Mouse (Mus musculus) CD4-positive, CD25-positive, alpha-beta regulatory T cell, adult 4 months (primary cell): ENCODE data around the gene Sertad4. TPM values are rescaled to one million over a fixed set of nuclear protein-coding genes. Genes with fewer than 3 reads are reported as not detected.

ENCODE experiments used
- ATAC-seq: one replicate; pipeline ENCODE4 v1.8.0; 2017
- polyA plus RNA-seq, 2 experiments: library from polyadenylated mRNA; unstranded; fragments of 100-300 nt; shearing (Covaris generic); gene quantifications; one replicate each; pipeline ENCODE4 v1.2.1; 2017

Gene Sertad4
- polyA plus RNA-seq, 2 experiments from 2014 or later = not detected

DNA sequence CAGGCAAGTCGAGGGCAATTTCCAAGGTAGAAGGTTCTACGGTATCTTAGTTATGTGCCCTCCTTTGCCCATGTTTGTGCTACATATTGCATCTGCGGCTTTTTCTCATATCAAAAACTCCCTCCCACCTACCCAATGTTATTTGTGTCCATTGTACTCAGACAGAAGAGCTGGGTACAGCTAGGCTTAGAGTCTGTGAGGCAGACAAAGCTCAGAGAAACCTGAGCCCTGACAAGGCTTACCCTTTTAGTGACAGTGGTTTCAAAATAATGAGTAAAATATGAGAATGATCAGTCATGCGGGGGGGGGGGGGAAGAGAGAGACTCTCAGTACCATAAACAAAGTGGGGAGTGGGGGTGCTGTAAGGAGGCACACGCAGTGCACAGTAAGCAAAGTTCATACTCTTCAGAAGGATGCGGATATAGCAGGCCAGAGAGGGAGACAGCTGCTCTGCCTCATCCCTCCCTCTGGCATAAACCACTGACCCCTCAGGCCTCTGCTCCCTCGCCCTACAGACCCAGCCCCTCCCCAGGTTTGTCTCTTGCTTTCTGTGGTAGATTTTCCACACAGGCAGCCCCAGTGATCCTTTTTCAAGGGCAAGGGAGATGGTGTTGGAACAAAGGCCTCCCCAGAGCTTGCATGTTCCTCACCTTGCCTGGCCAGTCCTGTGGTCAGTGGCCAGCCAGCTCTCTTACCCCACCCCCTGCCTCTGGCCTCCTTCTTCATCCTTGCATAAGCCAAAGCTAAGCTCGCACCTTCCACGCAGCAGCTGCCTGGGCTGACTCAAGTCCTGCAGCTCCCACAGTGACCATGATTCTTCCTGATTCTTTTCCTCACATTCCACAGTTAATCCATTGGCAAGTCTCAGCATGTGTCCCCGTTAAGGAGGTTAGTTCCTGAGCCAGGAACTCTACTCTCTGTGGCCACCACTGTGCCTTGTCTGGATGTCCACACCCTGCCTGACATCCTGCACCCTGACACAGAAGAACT lies 49.1 kb downstream of the Sertad4 start:
- ATAC-seq = no peak

DNA sequence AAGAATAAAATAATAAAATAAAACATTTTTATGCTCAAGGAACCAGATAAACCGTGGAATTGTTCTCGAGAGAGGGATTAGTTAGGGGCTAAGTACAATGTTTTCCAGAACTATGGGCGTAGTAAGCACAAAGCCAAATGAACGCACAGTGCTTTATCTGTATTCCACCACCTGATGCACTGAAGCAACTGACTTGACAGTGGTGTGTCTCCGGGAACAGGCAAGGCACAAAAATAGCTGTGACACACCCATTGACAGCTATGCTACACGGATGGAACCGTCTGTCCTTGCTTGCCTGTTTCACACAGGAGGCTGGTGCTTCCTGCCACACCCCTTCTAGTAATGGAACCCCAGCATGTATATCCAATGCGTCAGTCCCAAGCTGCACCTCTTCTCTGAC lies 55.2 kb downstream of the Sertad4 start:
- no peak for ATAC-seq

DNA sequence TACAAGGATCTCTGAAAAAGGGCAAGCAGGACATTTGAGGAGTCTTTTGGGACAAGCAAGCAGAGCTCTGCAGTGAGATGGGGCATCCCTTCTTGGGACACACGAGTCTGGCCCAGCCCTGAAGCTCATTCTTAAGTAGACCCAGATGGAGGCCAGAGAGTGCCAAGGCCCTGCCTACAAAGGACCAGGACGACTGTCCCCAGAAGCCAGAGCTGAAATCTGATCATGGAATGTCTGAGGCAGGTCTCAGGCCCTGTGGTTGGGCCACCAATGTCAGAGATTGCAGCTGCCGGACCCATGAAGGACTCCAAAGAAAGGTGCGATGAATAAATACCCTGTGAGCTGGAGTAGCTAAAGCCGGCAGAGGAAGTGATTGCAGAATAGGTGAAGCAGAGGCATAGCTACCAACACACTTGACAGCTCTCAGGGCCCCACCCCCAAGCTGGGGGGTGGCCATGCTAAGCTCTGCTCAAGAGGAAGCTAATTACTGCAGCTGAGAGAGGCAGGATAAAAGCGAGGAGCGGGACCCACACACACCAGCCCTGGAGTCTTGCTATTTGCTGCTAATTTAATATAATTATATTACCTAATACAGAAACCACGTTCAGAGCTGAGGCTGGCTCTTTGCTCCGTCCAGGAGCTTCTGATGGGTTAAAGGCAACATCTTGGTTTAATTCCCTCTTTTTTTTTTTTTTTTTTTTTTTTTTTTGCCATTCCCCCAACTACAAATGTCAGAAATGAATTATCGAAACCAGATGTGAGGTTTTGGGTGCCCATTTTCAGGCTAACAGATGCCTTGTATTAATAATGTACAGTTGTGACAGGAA lies 56.2 kb downstream of the Sertad4 start:
- ATAC-seq = no peak

DNA sequence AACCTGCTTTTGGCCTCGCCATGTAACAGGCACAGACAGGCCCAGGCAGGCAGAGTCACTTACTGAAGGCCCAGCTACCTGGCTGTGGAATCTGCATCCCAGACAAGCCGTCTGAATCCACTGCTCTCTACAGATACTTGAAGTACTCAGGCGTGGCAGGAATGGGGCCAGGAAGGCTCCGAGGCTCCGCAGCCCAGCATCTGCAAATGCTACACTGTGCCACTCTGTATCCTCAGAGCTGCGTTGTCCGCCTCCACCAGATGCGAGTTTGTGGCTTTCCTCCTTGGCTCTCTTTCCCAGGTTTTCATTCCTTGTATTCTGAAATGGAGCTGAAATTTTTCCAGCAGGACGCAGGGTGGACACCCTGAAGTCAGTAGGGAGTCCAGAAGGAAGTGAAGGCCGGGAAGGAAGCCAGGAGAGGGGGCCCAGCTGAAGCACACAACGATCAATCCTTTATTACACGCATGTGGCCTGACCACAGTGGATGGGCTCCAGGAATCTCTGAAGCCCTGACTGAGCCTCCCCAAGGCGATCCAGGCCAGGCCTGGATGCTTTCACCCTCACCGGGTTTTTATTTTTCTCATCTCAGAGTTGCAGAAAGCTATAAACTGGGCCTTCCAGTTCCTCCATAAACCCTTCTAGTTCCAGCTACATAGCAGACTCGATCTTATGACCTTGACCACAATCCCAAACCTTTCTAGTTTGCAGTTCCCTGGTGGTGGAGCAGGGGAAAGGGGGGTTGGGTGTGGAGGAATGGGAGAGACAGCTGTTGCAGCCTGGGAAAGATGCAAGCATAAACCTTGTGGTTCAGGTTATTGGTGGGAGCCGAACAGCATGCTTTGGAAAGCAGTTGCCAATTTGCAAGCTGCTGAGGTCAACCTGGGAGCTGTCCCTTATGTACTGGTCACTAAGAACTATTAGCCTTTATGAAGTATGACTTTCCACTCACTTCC lies 57.1 kb downstream of the Sertad4 start:
- ATAC-seq = no peak

DNA sequence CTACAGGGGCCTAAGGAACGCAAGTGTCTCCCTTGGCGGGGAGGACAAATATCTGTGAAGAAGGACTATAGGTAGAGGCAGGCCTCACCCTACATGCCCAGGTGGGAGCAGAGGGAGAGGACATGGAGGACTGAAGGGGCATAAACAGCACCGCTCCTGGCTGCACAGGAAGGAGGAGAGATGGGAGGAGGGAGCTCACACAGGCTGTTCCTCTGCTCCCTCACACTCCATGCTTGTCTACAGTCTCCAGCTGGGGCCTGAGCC lies 58.6 kb downstream of the Sertad4 start:
- ATAC-seq = no peak

DNA sequence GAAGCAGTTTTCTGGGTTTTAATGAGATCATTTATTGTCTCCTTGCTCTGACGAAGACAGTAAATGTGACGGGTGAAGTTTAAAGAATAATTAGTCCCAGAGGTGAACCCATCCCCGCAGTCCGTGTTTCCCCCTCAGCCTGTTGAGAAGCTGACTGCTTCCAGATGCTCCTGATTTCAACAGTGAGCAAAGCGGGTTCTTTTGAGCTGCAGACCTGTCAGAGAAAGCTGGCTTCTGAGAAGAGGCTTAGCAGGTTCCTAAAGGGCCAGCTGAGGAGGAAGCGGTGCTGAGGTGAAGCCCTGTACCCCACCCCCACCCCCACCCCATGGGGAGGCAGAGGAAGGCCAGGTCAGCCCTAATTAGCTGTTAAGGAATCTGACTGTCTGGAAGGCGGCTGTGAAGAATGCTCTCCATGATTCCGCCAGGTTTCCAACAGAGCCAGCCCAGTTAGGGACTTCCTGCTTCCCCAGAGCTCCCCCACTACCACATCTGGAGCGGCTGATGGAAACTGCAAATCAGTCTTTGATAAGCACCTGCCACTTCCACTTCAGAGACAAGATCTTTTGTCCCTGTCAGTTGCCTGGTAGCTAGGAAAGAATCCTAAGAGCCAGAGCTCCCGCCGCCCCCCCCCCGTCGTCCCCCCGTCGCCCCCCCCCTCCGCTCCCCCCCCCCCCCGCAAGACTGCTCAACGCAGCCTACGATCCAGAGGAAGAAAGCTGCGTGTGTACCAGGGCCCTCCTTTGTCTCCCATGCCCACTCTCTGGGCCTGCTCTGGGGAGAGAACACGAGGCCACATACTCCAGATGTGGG lies 59.1 kb downstream of the Sertad4 start:
- no peak for ATAC-seq

DNA sequence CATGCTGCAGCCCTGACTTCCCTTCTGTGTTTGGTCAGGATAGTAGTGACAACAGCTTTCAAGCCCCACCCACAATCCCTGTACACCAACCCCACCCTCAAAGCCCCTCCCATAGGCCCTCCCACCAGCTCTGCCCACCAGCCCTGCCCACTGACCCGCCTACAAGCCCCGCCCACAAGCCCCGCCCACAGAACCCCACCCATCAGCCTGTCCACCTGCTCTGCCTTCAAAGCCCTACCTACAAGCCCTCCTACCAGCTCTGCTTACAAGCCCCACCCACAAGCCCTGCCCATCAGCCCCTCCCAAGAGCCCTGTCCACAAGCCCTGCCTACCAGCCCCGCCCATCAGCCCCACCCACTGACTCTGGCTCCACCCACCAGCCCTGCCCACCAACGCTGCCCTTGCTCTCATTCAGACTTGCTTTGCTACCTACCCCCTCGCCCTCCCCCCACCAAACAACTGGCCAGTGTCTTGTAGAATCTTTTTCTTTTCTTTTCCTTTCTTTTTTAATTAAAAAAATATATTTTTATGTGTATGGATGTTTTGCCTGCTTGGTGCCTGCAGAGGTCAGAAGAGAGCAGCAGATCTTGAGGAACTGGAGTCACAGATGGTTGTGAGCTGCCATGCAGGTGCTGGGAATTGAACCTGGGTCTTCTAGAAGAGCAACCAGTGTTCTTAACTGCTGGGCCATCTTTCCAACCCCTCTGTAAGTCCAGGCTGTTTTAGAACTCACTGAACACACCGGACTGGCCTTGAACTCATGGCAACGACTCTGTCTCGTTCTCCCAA lies 60.4 kb downstream of the Sertad4 start:
- ATAC-seq = no peak

Other genes starting within 250 kb of the Sertad4 start
- gene Hhat, start 84.5 kb downstream of the Sertad4 start, polyA plus RNA-seq = 1 to 10 TPM; 2.9 to 3.7 TPM
- under 1 TPM in 1 of 2 experiments, not detected in 1; 0.05 TPM for gene Syt14, start 180.0 kb upstream of the Sertad4 start, polyA plus RNA-seq